Mouse (Mus musculus) CH12.LX (cell line): ENCODE results near the gene Sept9.

Experiments used
- CTCF ChIP-seq, 2 experiments: IDR thresholded peaks in 1 of 2; conservative IDR thresholded peaks in 1 of 2; 2 replicates each; pipeline ENCODE4 v1.5.1; 2011 to 2012; ENCODE audit warnings: low read depth in 2 of 2, low read length in 2 of 2, improper control_type of control experiment in 1 of 2, inconsistent platforms in 1 of 2, mild to moderate bottlenecking in 1 of 2, moderate library complexity in 1 of 2
- EP300 ChIP-seq: IDR thresholded peaks from 2 replicates; pipeline ENCODE4 v1.6.1; 2011; ENCODE audit warnings: low read length, improper control_type of control experiment

DNA sequence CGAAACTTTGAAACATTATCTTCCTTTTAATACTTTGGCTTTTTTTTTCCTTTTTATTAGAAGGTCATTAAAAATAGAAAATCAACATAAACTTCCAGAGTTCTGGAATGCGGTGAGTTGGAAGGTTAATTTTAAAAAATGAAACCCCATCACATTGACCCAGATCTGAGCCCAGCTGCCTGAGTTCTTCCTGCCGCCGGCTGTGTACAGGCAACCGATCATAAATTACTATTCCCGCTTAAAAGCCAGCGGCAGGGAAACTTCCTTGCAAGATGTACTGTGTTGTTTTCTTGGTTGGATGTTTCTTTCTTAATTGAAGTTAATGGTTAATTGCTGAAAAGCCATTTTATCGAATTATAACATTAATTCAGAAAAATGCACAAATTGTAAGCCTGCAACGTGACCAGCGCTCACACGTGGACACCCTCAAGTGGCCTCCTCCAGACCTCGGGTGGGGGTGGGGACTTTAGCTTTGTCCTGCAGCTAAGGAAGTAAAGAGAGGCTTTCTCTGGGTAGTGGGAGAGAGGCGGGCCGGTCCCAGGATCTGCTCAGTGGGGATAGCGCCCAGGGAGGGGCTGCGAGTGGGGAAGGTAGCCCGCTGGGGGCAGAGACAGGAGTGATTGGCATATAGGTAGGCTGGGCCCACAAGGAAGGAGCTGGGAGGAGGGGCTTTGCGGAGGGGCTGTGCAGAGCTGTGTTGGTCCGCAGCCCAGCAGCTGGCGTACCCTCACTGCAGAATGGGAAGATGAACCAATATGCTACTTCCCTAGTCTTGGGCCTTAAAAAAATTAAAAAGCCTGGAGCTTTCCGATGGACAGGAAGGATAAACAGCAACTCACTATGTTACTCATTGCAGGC lies 14.2 kb upstream of the Sept9 start:
- TF ChIP-seq EP300 (no peak), CTCF (conservative IDR thresholded peaks at IDR 0.05 in 1 of 2, IDR thresholded peaks at IDR 0.05 in 1 of 2; ENCODE audit: low read depth in 2 of 2, low read length in 2 of 2) (no peak)
